Mouse (Mus musculus) MEL (cell line): Measurements from ENCODE around the gene Gab2. TPM values are rescaled to one million over a fixed set of nuclear protein-coding genes. Genes with fewer than 3 reads are reported as not detected.

Source experiments
- DNase-seq: peaks from one replicate; pipeline ENCODE4 v3.0.0; 2011; ENCODE audit warnings: low read depth, low spot score
- H3K27ac ChIP-seq: 2 replicates; pipeline ENCODE4 v1.5.1; 2012; ENCODE audit warnings: low read depth, mild to moderate bottlenecking, control low read depth, low read length, moderate library complexity; ENCODE audit not compliant: control insufficient read depth
- H3K27me3 ChIP-seq, 2 experiments: fragments of 150-350 bp in 1 of 2; sonication (generic) in 1 of 2; 2 replicates each; pipeline ENCODE4 v1.6.1; 2012; ENCODE audit warnings: low read length in 2 of 2, mild to moderate bottlenecking in 2 of 2, improper control_type of control experiment in 1 of 2, moderate library complexity in 1 of 2; ENCODE audit not compliant: insufficient read depth in 2 of 2, control insufficient read depth in 1 of 2
- H3K36me3 ChIP-seq, 2 experiments: 2 replicates each; pipeline ENCODE4 v1.6.1; 2012 to 2014; ENCODE audit warnings: low read length in 2 of 2, improper control_type of control experiment in 1 of 2, inconsistent platforms in 1 of 2, mild to moderate bottlenecking in 1 of 2; ENCODE audit not compliant: insufficient read depth in 2 of 2, control insufficient read depth in 1 of 2
- H3K4me1 ChIP-seq, 2 experiments: fragments of 150-350 bp in 1 of 2; sonication (generic) in 1 of 2; 2 replicates each; pipeline ENCODE4 v1.6.1; 2012; ENCODE audit warnings: low read length in 2 of 2, improper control_type of control experiment in 1 of 2, mild to moderate bottlenecking in 1 of 2; ENCODE audit not compliant: insufficient read depth in 2 of 2, control insufficient read depth in 1 of 2
- H3K4me3 ChIP-seq, 2 experiments: fragments of 150-350 bp in 1 of 2; sonication (generic) in 1 of 2; 2 replicates each; pipeline ENCODE4 v1.5.1; 2012; ENCODE audit warnings: low read depth in 2 of 2, low read length in 2 of 2, mild to moderate bottlenecking in 2 of 2, moderate library complexity in 2 of 2, control low read depth in 1 of 2, improper control_type of control experiment in 1 of 2; ENCODE audit not compliant: control insufficient read depth in 1 of 2, insufficient read depth in 1 of 2
- H3K79me2 ChIP-seq: 2 replicates; pipeline ENCODE4 v1.6.1; 2012; ENCODE audit warnings: mild to moderate bottlenecking, low read length, moderate library complexity; ENCODE audit not compliant: control insufficient read depth, poor library complexity, insufficient read depth
- H3K9ac ChIP-seq: 2 replicates; pipeline ENCODE4 v1.6.1; 2012; ENCODE audit warnings: low read depth, mild to moderate bottlenecking, control low read depth, low read length, moderate library complexity; ENCODE audit not compliant: control insufficient read depth, poor library complexity, severe bottlenecking
- H3K9me3 ChIP-seq: fragments of 150-350 bp; sonication (generic); replicated peaks from 2 replicates; pipeline ENCODE4 v1.6.1; 2012; ENCODE audit warnings: mild to moderate bottlenecking, low read length, improper control_type of control experiment, moderate library complexity; ENCODE audit not compliant: insufficient read depth
- ELF1 ChIP-seq: IDR thresholded peaks from 2 replicates; pipeline ENCODE4 v1.6.1; 2014; ENCODE audit warnings: low read depth, mild to moderate bottlenecking, inconsistent platforms, low read length, improper control_type of control experiment, moderate library complexity
- EP300 ChIP-seq, 2 experiments: IDR thresholded peaks; 2 replicates each; pipeline ENCODE4 v1.6.1; 2011; ENCODE audit warnings: improper control_type of control experiment in 2 of 2, low read length in 2 of 2, low read depth in 1 of 2, mild to moderate bottlenecking in 1 of 2
- ETS1 ChIP-seq: IDR thresholded peaks from 2 replicates; pipeline ENCODE4 v1.6.1; 2012; ENCODE audit warnings: low read depth, mild to moderate bottlenecking, inconsistent platforms, low read length, improper control_type of control experiment, moderate library complexity
- GABPA ChIP-seq: IDR thresholded peaks from 2 replicates; pipeline ENCODE4 v1.6.1; 2012; ENCODE audit warnings: low read depth, mild to moderate bottlenecking, inconsistent platforms, low read length, improper control_type of control experiment, moderate library complexity
- GATA1 ChIP-seq: IDR thresholded peaks from 2 replicates; pipeline ENCODE4 v1.6.1; 2011; ENCODE audit warnings: low read depth, low read length, improper control_type of control experiment
- KAT2A ChIP-seq: conservative IDR thresholded peaks from 2 replicates; pipeline ENCODE4 v1.6.1; 2012; ENCODE audit warnings: low read depth, low read length, improper control_type of control experiment, inconsistent platforms
- MAX ChIP-seq: IDR thresholded peaks from 2 replicates; pipeline ENCODE4 v1.6.1; 2011; ENCODE audit warnings: low read length, improper control_type of control experiment
- NELFE ChIP-seq: IDR thresholded peaks from 2 replicates; pipeline ENCODE4 v1.6.1; 2011; ENCODE audit warnings: low read depth, low read length, improper control_type of control experiment
- POLR2AphosphoS5 ChIP-seq: IDR thresholded peaks from 2 replicates; pipeline ENCODE4 v1.6.1; 2012; ENCODE audit warnings: low read depth, borderline replicate concordance, mild to moderate bottlenecking, inconsistent platforms, low read length, moderate library complexity, mixed read lengths
- RAD21 ChIP-seq: IDR thresholded peaks from 2 replicates; pipeline ENCODE4 v1.6.1; 2011; ENCODE audit warnings: mild to moderate bottlenecking, low read depth, low read length, improper control_type of control experiment
- RCOR1 ChIP-seq: IDR thresholded peaks from 2 replicates; pipeline ENCODE4 v1.6.1; 2012; ENCODE audit warnings: low read depth, mild to moderate bottlenecking, inconsistent platforms, low read length, improper control_type of control experiment
- TAL1 ChIP-seq: IDR thresholded peaks from 2 replicates; pipeline ENCODE4 v1.6.1; 2012; ENCODE audit warnings: mild to moderate bottlenecking, inconsistent platforms, low read length, moderate library complexity, mixed read lengths
- TCF12 ChIP-seq: IDR thresholded peaks from 2 replicates; pipeline ENCODE4 v1.6.1; 2014; ENCODE audit warnings: low read depth, mild to moderate bottlenecking, inconsistent platforms, low read length, improper control_type of control experiment, moderate library complexity
- ZC3H11A ChIP-seq: IDR thresholded peaks from 2 replicates; pipeline ENCODE4 v1.6.1; 2012; ENCODE audit warnings: low read depth, mild to moderate bottlenecking, inconsistent platforms, low read length, improper control_type of control experiment
- ZKSCAN1 ChIP-seq: IDR thresholded peaks from 2 replicates; pipeline ENCODE4 v1.6.1; 2012; ENCODE audit warnings: low read depth, mild to moderate bottlenecking, inconsistent platforms, low read length, improper control_type of control experiment, moderate library complexity
- polyA plus RNA-seq, 2 experiments: library from polyadenylated mRNA; stranded (reverse) in 1 of 2; unstranded in 1 of 2; fragments of >175 nt in 1 of 2; fragments of >200 nt in 1 of 2; gene quantifications; 2 replicates each; pipeline versions ENCODE4 v1.2.1 to v1.2.4; 2012; ENCODE audit warnings: low replicate concordance in 2 of 2, low read depth in 1 of 2; ENCODE audit not compliant: insufficient read length in 2 of 2, insufficient read depth in 1 of 2, missing spikeins in 1 of 2
- total RNA-seq: library from RNA; depleted of rRNA; stranded (reverse); fragments of 300-350 nt; gene quantifications from 2 replicates; pipeline ENCODE4 v1.2.3, GENCODE M21; 2012

Gab2 gene
- total and polyA plus RNA-seq, 3 experiments, result 5.0 to 11.5 TPM; not detected in 1

GRCm38 (mm10) chr7:97171719-97172118 is 90.3 kb downstream of the Gab2 start (continued):
- TF ChIP-seq TCF12, result peak; percentile 38; the same call in 1 of the 2 replicates

- peaks cover 17 to 32% of the 10 kb centered on the region in 2 experiments for H3K4me1 ChIP-seq
- no peaks in the 10 kb centered on the region for H3K9me3 ChIP-seq
- DNase-seq, result no peak
- peak overlapping the region; percentile 50 for H3K27ac ChIP-seq
- H3K79me2 ChIP-seq, result no peaks in the 10 kb centered on the region
- no peaks in the 10 kb centered on the region for H3K27me3 ChIP-seq
- peaks cover 0 to 32% of the 10 kb centered on the region in 2 experiments; a peak in 2 of 4 replicates for H3K36me3 ChIP-seq
- H3K9ac ChIP-seq, result no peak overlapping the region
- TF ChIP-seq ZC3H11A (no peak), TAL1 (no peak), GABPA (no peak), NELFE (no peak), RCOR1 (no peak), POLR2AphosphoS5 (no peak), ELF1 (no peak), MAX (no peak), KAT2A (no peak), ZKSCAN1 (no peak), RAD21 (no peak)
- peak overlapping the region in 1 of 2 experiments; percentile 31; a peak in 1 of 4 replicates for H3K4me3 ChIP-seq
Observed at GRCm38 (mm10) chr7:97172126-97172525, 90.7 kb downstream of the Gab2 start.

GRCm38 (mm10) chr7:97181931-97182330 is 100.5 kb downstream of the Gab2 start:
- no peak overlapping the region for H3K9ac ChIP-seq
- H3K4me3 ChIP-seq, result no peak overlapping the region
- no peak for DNase-seq
- H3K79me2 ChIP-seq, result 0 out of 2 replicates have a peak, but pooled peaks cover 3% of the 10 kb centered on the region
- no peaks in the 10 kb centered on the region for H3K27me3 ChIP-seq
- H3K9me3 ChIP-seq, result no peaks in the 10 kb centered on the region
- H3K27ac ChIP-seq, result peak overlapping the region; percentile 35
- TF ChIP-seq ETS1 (0 out of 2 replicates have a peak, but pooled peaks have one; percentile 16), KAT2A (no peak), GATA1 (peak; percentile 54), EP300 (IDR thresholded peaks at IDR 0.05; ENCODE audit: low read depth in 1 of 2, low read length in 2 of 2) (0 out of 4 replicates have a peak, but pooled peaks of 1 of the 2 experiments have one; percentile 13)
- TF ChIP-seq, all 39 proteins: peak for 3
- Histone ChIP-seq H3K36me3 (peaks cover 0 to 41% of the 10 kb centered on the region in 2 experiments; a peak in 2 of 4 replicates), H3K4me1 (peaks cover 14 to 29% of the 10 kb centered on the region in 2 experiments)
